14 mouse cellular contexts compared by ENCODE assay signal in genomic region chr11:109994014-109994413, GRCm38 (mm10). TPM values are rescaled to one million over a fixed set of nuclear protein-coding genes. Genes with fewer than 3 reads are reported as not detected.
DNase-seq lines count a peak whose midpoint lies in the region; ATAC-seq and TF ChIP-seq lines count a peak whose summit lies in the region.
"Had no signal": no experiment of that assay in that cellular context is flagged by ENCODE, and none has a peak within 500 bp of the region (broad histone marks: within the 10 kb centered on the region; RNA-seq: fewer than 3 reads in every experiment).

No protein-coding gene starts in this region.

- ATAC-seq in heart, embryonic 16.5 days (replicated peaks; ENCODE audit: extremely low read depth, insufficient read depth, low FRiP score), result no peak
- ATAC-seq in liver, embryonic 11.5 days (replicated peaks; ENCODE audit: low FRiP score), result no peak
- ATAC-seq in inflammation-experienced regulatory T-cells, adult 6 months, result no peak
- no peak for ATAC-seq in activated CD4-positive, CD25-positive, alpha-beta regulatory T cell, adult 4 months
- ATAC-seq: intestine, postnatal 0 days; Patski had no signal

- H3K4me1 ChIP-seq in heart, embryonic 16.5 days (ENCODE audit: control insufficient read depth, insufficient read depth, low read length), result peaks cover 8% of the 10 kb centered on the region; the same call in 1 of the 2 replicates
- H3K4me1 ChIP-seq in brown adipose tissue, adult 24 weeks (ENCODE audit: control insufficient read depth, insufficient read depth, insufficient read length, low read length), result no peaks in the 10 kb centered on the region
- no peaks in the 10 kb centered on the region; the same call in 1 of the 2 replicates for H3K4me1 ChIP-seq in cortical plate, adult 2 months (ENCODE audit: control insufficient read depth, insufficient read depth, low read length)
- no peaks in the 10 kb centered on the region for H3K4me1 ChIP-seq in liver, embryonic 11.5 days (replicated peaks; ENCODE audit: control insufficient read depth, insufficient read depth, low read length)

- H3K4me2 ChIP-seq in heart, embryonic 16.5 days (ENCODE audit: low read depth, low read length), result no peak overlapping the region; the same call in 1 of the 2 replicates
- H3K4me2 ChIP-seq in liver, embryonic 11.5 days, result peak overlapping the region; percentile 63

- H3K27ac ChIP-seq in heart, embryonic 16.5 days (ENCODE audit: low read length), result no peak overlapping the region
- H3K27ac ChIP-seq in brown adipose tissue, adult 24 weeks (replicated peaks; ENCODE audit: low read depth, low read length), result peak overlapping the region; percentile 21; the same call in 1 of the 2 replicates
- H3K27ac ChIP-seq in cortical plate, adult 2 months (ENCODE audit: insufficient read depth, low read length), result no peak overlapping the region
- peak overlapping the region; percentile 14; the same call in 1 of the 2 replicates for H3K27ac ChIP-seq in liver, embryonic 11.5 days (ENCODE audit: low read depth, low read length)

- no peak for TF ChIP-seq POLR2A in cortical plate, adult 2 months (IDR thresholded peaks at IDR 0.05; ENCODE audit: extremely low read depth, insufficient read depth, low read length)

- H3K9me3 ChIP-seq in heart, embryonic 16.5 days (replicated peaks; ENCODE audit: control insufficient read depth, low read length), result no peaks in the 10 kb centered on the region
- H3K9me3 ChIP-seq in liver, embryonic 11.5 days (ENCODE audit: control insufficient read depth, low read length), result no peaks in the 10 kb centered on the region

- H3K27me3 ChIP-seq in heart, embryonic 16.5 days (ENCODE audit: control insufficient read depth, insufficient read depth, low read length), result no peaks in the 10 kb centered on the region
- H3K27me3 ChIP-seq in liver, embryonic 11.5 days (replicated peaks; ENCODE audit: control insufficient read depth, insufficient read depth, low read length), result no peaks in the 10 kb centered on the region
- H3K27me3 ChIP-seq: Patski had no signal

- H3K4me3 ChIP-seq in heart, embryonic 16.5 days (ENCODE audit: low read length), result no peak overlapping the region
- peak overlapping the region; percentile 36; the same call in 1 of the 2 replicates for H3K4me3 ChIP-seq in brown adipose tissue, adult 24 weeks (ENCODE audit: insufficient read depth, low read depth, low read length)
- H3K4me3 ChIP-seq in cortical plate, adult 2 months (ENCODE audit: insufficient read depth, low read length), result peak overlapping the region; percentile 42
- peak overlapping the region; percentile 25; the same call in 1 of the 2 replicates for H3K4me3 ChIP-seq in liver, embryonic 11.5 days (ENCODE audit: low read depth, low read length)

- WGBS in heart, embryonic 16.5 days, result 41% methylated on average over 6 of the region's 6 CpGs
- 29% methylated on average over 6 of the region's 6 CpGs for WGBS in liver, embryonic 11.5 days

- no peak for TF ChIP-seq CTCF in cortical plate, adult 2 months (IDR thresholded peaks at IDR 0.05; ENCODE audit: extremely low read depth, insufficient read depth, low read length)

- no peak for DNase-seq in heart, adult 18-20 months
- no peak for DNase-seq in liver, embryonic 11.5 days (ENCODE audit: low spot score)
- no peak for DNase-seq in ovary, postnatal 36 days (ENCODE audit: low spot score)
- DNase-seq: kidney, postnatal 25 days; layer of hippocampus, postnatal 36 days; lung, adult 18-20 months; retina, postnatal 1 day had no signal

- no peaks in the 10 kb centered on the region for H3K36me3 ChIP-seq in heart, embryonic 16.5 days (ENCODE audit: control insufficient read depth, insufficient read depth)
- no peaks in the 10 kb centered on the region for H3K36me3 ChIP-seq in liver, embryonic 11.5 days (ENCODE audit: control insufficient read depth, insufficient read depth, low read length)

- peak overlapping the region; percentile 7; the same call in 1 of the 2 replicates for H3K9ac ChIP-seq in heart, embryonic 16.5 days (ENCODE audit: low read length)
- H3K9ac ChIP-seq in liver, embryonic 11.5 days (ENCODE audit: low read depth, low read length), result no peak overlapping the region

RNA-seq across cellular contexts. Expression of gene Abca8b, which starts 1.6 kb away (rescaled TPM):
- 1.0 and 1.1 TPM in 2 replicates for polyA plus RNA-seq in heart, embryonic 16.5 days (2015; fragmentation: Nextera tagmentation; extraction: Ambion mirVana)
- total RNA-seq in heart, adult 18-20 months (2021), result 1 to 10 TPM; 8.0 to 8.5 TPM
- 3.7 and 4.7 TPM in 2 replicates for polyA plus RNA-seq in brown adipose tissue, adult 24 weeks (2012; ENCODE audit: insufficient read depth, insufficient read length, missing spikeins)
- polyA plus RNA-seq in cortical plate, adult 2 months (2012; rRNA removed), result 8.7 and 9.3 TPM in 2 replicates
- 6.1 TPM in 2 replicates for polyA plus RNA-seq in liver, embryonic 11.5 days (2014; fragmentation: Nextera tagmentation; extraction: Ambion mirVana)
- not detected for polyA plus RNA-seq in inflammation-experienced regulatory T-cells, adult 6 months (2017; shearing (Covaris generic))
- polyA plus RNA-seq in activated CD4-positive, CD25-positive, alpha-beta regulatory T cell, adult 4 months (2017; shearing (Covaris generic)), result not detected

Comparison
In these comparisons a context has a peak if more than half of its experiments do, and no peak if none do; other contexts are left out.
1. H3K27ac ChIP-seq: peak in brown adipose tissue, adult 24 weeks (single experiment) and liver, embryonic 11.5 days (single experiment); none in heart, embryonic 16.5 days (single experiment) and cortical plate, adult 2 months (single experiment).